Mouse (Mus musculus) bone marrow, adult 2 months (tissue): ENCODE results near the gene Gal3st2.
"Not testable (repeated sequence)": the region's sequence is repeated elsewhere in the genome, so short reads cannot be mapped to it uniquely, and the experiment has no call there.

Experiments
- CTCF ChIP-seq: fragments of 200-500 bp; IDR thresholded peaks from 2 replicates; pipeline ENCODE4 v1.5.1; 2011; ENCODE audit warnings: low read length, control low read depth; ENCODE audit not compliant: control insufficient read depth, insufficient read depth
- POLR2A ChIP-seq: fragments of 200-500 bp; IDR thresholded peaks from 2 replicates; pipeline ENCODE4 v1.6.1; 2011; ENCODE audit warnings: low read depth, mild to moderate bottlenecking, control low read depth, low read length, borderline replicate concordance; ENCODE audit not compliant: control insufficient read depth

- TF ChIP-seq POLR2A, CTCF: not testable (repeated sequence)
These were observed 48.0 kb downstream of the Gal3st2 start for GRCm38 (mm10) chr1:93908977-93909586.
